Mouse (Mus musculus): ENCODE data around the gene Syne1. TPM values are rescaled to one million over a fixed set of nuclear protein-coding genes. Genes with fewer than 3 reads are reported as not detected.
A peak's percentile ranks its signal among the peaks of the same experiment; 100 is the strongest.

The Syne1 gene
- total and polyA plus RNA-seq, 3 experiments: 10.8 to 85.0 (median 59.1) TPM

GRCm38 (mm10) chr10:5179891-5180290 lies 371.4 kb downstream of the Syne1 start:
- no peak for DNase-seq (ENCODE audit: low spot score)
- H3K4me3 ChIP-seq (ENCODE audit: low read depth, low read length): no peak overlapping the region
- no peaks in the 10 kb centered on the region for H3K9me3 ChIP-seq (replicated peaks)
- TF ChIP-seq GATA2 (IDR thresholded peaks at IDR 0.05; ENCODE audit: borderline replicate concordance, low read depth, low read length) (no peak), POLR2AphosphoS5 (IDR thresholded peaks at IDR 0.05; ENCODE audit: insufficient replicate concordance, low read depth, low read length) (no peak), TAL1 (conservative IDR thresholded peaks at IDR 0.05; ENCODE audit: low read depth, low read length) (no peak), CTCF (IDR thresholded peaks at IDR 0.05; ENCODE audit: low read depth, low read length) (no peak), GATA1 (IDR thresholded peaks at IDR 0.05; ENCODE audit: borderline replicate concordance, low read length) (no peak)
- H3K36me3 ChIP-seq (replicated peaks): peaks cover 31% of the 10 kb centered on the region
- no peaks in the 10 kb centered on the region for H3K27me3 ChIP-seq (ENCODE audit: insufficient read depth, low read length)
- H3K4me1 ChIP-seq (ENCODE audit: insufficient read depth, low read depth, low read length): peaks cover 34% of the 10 kb centered on the region
- ATAC-seq (ENCODE audit: extremely low read depth, insufficient number of reproducible peaks, low FRiP score, poor library complexity, severe bottlenecking): no peak

DNA sequence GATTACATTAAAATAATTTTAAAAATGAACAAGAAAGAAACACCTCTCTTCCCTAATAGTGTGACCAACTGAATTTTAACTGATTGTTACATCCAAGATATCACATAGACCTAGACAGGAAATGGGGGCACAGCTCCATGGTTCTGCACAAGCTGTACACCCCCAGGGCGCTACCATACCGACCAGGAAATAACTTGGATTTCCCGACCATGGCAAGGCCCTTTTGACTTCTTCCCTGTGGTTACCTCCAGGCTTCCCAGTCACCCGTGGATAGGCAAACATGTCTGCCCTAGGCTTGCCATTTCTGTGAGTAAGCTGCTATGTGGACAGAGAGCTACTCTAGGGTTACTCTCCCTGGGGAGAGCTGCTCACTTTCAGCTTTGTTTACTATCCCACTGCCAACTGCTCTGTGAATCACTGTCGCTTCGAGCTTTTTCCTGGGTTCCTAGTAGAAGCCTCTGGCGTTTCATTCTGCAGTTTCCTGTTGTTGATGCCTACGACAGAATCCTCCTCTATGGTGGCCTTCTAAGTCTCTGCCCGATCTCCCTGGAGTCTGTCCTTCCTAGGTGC lies 373.8 kb downstream of the Syne1 start:
- H3K4me1 ChIP-seq (ENCODE audit: insufficient read depth, low read depth, low read length): peaks cover 44% of the 10 kb centered on the region
- H3K4me3 ChIP-seq (ENCODE audit: low read depth, low read length): no peak overlapping the region
- peaks cover 26% of the 10 kb centered on the region for H3K36me3 ChIP-seq (replicated peaks)
- TF ChIP-seq POLR2AphosphoS5 (IDR thresholded peaks at IDR 0.05; ENCODE audit: insufficient replicate concordance, low read depth, low read length) (no peak), TAL1 (conservative IDR thresholded peaks at IDR 0.05; ENCODE audit: low read depth, low read length) (no peak), CTCF (IDR thresholded peaks at IDR 0.05; ENCODE audit: low read depth, low read length) (no peak), GATA2 (IDR thresholded peaks at IDR 0.05; ENCODE audit: borderline replicate concordance, low read depth, low read length) (no peak), GATA1 (IDR thresholded peaks at IDR 0.05; ENCODE audit: borderline replicate concordance, low read length) (no peak)
- H3K27me3 ChIP-seq (ENCODE audit: insufficient read depth, low read length): no peaks in the 10 kb centered on the region
- DNase-seq (ENCODE audit: low spot score) (no peak), ATAC-seq (ENCODE audit: extremely low read depth, insufficient number of reproducible peaks, low FRiP score, poor library complexity, severe bottlenecking) (no peak)
- H3K9me3 ChIP-seq (replicated peaks): no peaks in the 10 kb centered on the region

DNA sequence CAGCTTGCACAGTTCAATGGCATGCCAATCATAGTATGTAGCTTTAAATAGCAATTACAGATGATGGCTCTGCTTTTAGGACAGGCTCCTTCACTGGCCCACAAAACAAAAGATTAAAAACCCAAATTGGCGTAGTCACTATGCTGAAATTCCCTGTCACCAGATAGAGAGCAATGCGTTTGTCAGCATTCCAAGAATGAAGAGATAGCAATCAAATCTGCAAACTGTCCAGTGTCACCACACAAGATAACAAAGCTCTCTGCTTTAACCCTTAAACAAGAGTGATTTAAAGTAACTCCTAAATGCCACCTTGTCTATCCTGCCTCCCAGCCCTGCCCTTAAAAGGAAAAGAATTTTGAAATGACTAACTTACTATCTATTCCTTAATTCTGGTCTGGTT lies 374.9 kb downstream of the Syne1 start:
- H3K4me1 ChIP-seq (ENCODE audit: insufficient read depth, low read depth, low read length): peaks cover 44% of the 10 kb centered on the region
- H3K27me3 ChIP-seq (ENCODE audit: insufficient read depth, low read length): no peaks in the 10 kb centered on the region
- ATAC-seq (ENCODE audit: extremely low read depth, insufficient number of reproducible peaks, low FRiP score, poor library complexity, severe bottlenecking): peak; percentile 36; the same call in 1 of the 2 replicates
- DNase-seq (ENCODE audit: low spot score): no peak
- H3K36me3 ChIP-seq (replicated peaks): peaks cover 22% of the 10 kb centered on the region
- TF ChIP-seq CTCF (IDR thresholded peaks at IDR 0.05; ENCODE audit: low read depth, low read length): no peak
- TF ChIP-seq GATA2 (IDR thresholded peaks at IDR 0.05; ENCODE audit: borderline replicate concordance, low read depth, low read length): no peak
- no peak for TF ChIP-seq GATA1 (IDR thresholded peaks at IDR 0.05; ENCODE audit: borderline replicate concordance, low read length)
- TF ChIP-seq POLR2AphosphoS5 (IDR thresholded peaks at IDR 0.05; ENCODE audit: insufficient replicate concordance, low read depth, low read length): no peak
- no peak for TF ChIP-seq TAL1 (conservative IDR thresholded peaks at IDR 0.05; ENCODE audit: low read depth, low read length)
- H3K9me3 ChIP-seq (replicated peaks): no peaks in the 10 kb centered on the region
- no peak overlapping the region for H3K4me3 ChIP-seq (ENCODE audit: low read depth, low read length)

- no peak for ATAC-seq (ENCODE audit: extremely low read depth, insufficient number of reproducible peaks, low FRiP score, poor library complexity, severe bottlenecking)
- H3K36me3 ChIP-seq (replicated peaks): peaks cover 33% of the 10 kb centered on the region
- H3K27me3 ChIP-seq (ENCODE audit: insufficient read depth, low read length): no peaks in the 10 kb centered on the region
- no peaks in the 10 kb centered on the region for H3K9me3 ChIP-seq (replicated peaks)
- peaks cover 44% of the 10 kb centered on the region for H3K4me1 ChIP-seq (ENCODE audit: insufficient read depth, low read depth, low read length)
- TF ChIP-seq GATA1 (IDR thresholded peaks at IDR 0.05; ENCODE audit: borderline replicate concordance, low read length) (no peak), GATA2 (IDR thresholded peaks at IDR 0.05; ENCODE audit: borderline replicate concordance, low read depth, low read length) (no peak), CTCF (IDR thresholded peaks at IDR 0.05; ENCODE audit: low read depth, low read length) (no peak; the same call in 1 of the 2 replicates), TAL1 (conservative IDR thresholded peaks at IDR 0.05; ENCODE audit: low read depth, low read length) (no peak), POLR2AphosphoS5 (IDR thresholded peaks at IDR 0.05; ENCODE audit: insufficient replicate concordance, low read depth, low read length) (no peak)
- no peak for DNase-seq (ENCODE audit: low spot score)
- no peak overlapping the region for H3K4me3 ChIP-seq (ENCODE audit: low read depth, low read length)
These were observed 380.9 kb downstream of the Syne1 start for GRCm38 (mm10) chr10:5170425-5170824.

DNA sequence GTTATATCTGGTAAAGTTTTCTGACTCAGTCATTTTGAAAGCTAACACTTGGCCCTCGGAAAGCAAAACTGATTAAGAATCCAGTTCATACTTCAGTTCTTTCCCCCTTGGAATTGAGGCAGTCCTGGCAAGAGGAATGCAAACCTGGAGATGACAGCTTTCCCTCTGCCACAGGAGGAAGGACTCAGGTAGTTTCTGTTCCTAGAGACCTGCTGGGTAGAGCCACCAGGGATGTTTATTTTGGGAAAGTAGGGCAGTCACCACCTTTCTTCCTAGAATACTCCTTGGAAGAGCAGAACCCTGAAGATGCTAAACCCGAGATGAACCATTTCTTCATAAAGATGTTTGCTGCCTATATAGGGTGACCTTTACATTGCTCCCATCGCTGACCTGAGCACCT lies 383.8 kb downstream of the Syne1 start:
- TF ChIP-seq GATA1 (IDR thresholded peaks at IDR 0.05; ENCODE audit: borderline replicate concordance, low read length): no peak
- no peak for TF ChIP-seq CTCF (IDR thresholded peaks at IDR 0.05; ENCODE audit: low read depth, low read length)
- TF ChIP-seq TAL1 (conservative IDR thresholded peaks at IDR 0.05; ENCODE audit: low read depth, low read length): no peak
- no peak for TF ChIP-seq GATA2 (IDR thresholded peaks at IDR 0.05; ENCODE audit: borderline replicate concordance, low read depth, low read length)
- TF ChIP-seq POLR2AphosphoS5 (IDR thresholded peaks at IDR 0.05; ENCODE audit: insufficient replicate concordance, low read depth, low read length): no peak
- H3K36me3 ChIP-seq (replicated peaks): peaks cover 25% of the 10 kb centered on the region
- no peaks in the 10 kb centered on the region for H3K9me3 ChIP-seq (replicated peaks)
- H3K27me3 ChIP-seq (ENCODE audit: insufficient read depth, low read length): no peaks in the 10 kb centered on the region
- DNase-seq (ENCODE audit: low spot score) (no peak), ATAC-seq (ENCODE audit: extremely low read depth, insufficient number of reproducible peaks, low FRiP score, poor library complexity, severe bottlenecking) (no peak)
- H3K4me1 ChIP-seq (ENCODE audit: insufficient read depth, low read depth, low read length): peaks cover 41% of the 10 kb centered on the region
- H3K4me3 ChIP-seq (ENCODE audit: low read depth, low read length): no peak overlapping the region

DNA sequence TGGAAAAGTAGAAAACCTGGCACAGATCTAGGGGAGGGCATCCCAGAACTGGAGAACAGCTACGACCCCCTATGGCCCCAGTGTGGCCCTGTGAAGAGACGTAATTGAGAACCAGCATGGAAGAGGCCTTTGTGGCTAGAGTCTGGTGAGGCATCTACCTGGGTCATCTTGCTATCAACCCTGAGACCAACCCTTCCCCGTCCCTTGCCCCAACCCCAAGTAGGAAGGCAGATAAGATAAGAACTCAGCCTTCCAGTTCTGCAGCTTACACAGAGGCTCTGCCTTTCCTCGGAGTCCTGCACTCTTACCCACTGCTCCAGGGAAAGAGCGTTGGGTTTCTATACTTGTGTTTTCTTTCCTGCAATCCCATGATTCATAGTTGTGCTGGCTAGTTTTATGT lies 385.8 kb downstream of the Syne1 start:
- Histone ChIP-seq H3K4me3 (ENCODE audit: low read depth, low read length) (no peak overlapping the region; the same call in 1 of the 2 replicates), H3K4me1 (ENCODE audit: insufficient read depth, low read depth, low read length) (peaks cover 41% of the 10 kb centered on the region), H3K27me3 (ENCODE audit: insufficient read depth, low read length) (no peaks in the 10 kb centered on the region), H3K9me3 (replicated peaks) (no peaks in the 10 kb centered on the region), H3K36me3 (replicated peaks) (peaks cover 29% of the 10 kb centered on the region)
- ATAC-seq (ENCODE audit: extremely low read depth, insufficient number of reproducible peaks, low FRiP score, poor library complexity, severe bottlenecking): peak; percentile 46
- TF ChIP-seq TAL1 (conservative IDR thresholded peaks at IDR 0.05; ENCODE audit: low read depth, low read length): no peak
- TF ChIP-seq GATA1 (IDR thresholded peaks at IDR 0.05; ENCODE audit: borderline replicate concordance, low read length): no peak
- TF ChIP-seq GATA2 (IDR thresholded peaks at IDR 0.05; ENCODE audit: borderline replicate concordance, low read depth, low read length): no peak
- TF ChIP-seq POLR2AphosphoS5 (IDR thresholded peaks at IDR 0.05; ENCODE audit: insufficient replicate concordance, low read depth, low read length): no peak
- TF ChIP-seq CTCF (IDR thresholded peaks at IDR 0.05; ENCODE audit: low read depth, low read length): no peak
- DNase-seq (ENCODE audit: low spot score): no peak

All from G1E (cell line).